Mouse (Mus musculus): Measurements from ENCODE around the gene Arl13b. TPM values are rescaled to one million over a fixed set of nuclear protein-coding genes. Genes with fewer than 3 reads are reported as not detected.

Arl13b gene
- polyA plus RNA-seq, 1 experiment, result 6.0 TPM

DNA sequence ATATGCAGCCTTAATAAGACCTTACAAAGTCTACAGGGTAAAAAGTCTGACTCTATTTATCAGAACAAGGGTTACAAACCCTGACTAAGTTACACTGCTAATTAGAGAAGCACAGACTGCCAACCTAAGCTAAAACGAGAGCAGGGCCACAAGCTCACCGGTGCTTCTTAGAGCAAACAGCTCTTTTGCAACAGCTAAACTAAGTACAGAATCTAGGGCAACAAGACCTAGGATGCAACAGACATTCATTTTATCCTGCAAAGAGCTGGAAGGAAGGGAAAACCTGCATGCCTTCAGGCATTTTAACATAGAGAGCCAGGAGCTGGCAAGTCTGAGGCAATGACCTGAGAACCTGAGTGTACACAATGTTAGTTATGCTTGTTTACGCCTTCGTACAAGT, 93.8 kb downstream of the Arl13b start:
- WGBS, result 81% methylated on average over 4 of the region's 4 CpGs
- no peaks in the 10 kb centered on the region for H3K4me1 ChIP-seq (ENCODE audit: control insufficient read depth, insufficient read depth, low read length)
- H3K4me3 ChIP-seq (replicated peaks; ENCODE audit: extremely low read depth, low read depth, low read length), result no peak overlapping the region
- TF ChIP-seq CTCF (IDR thresholded peaks at IDR 0.05; ENCODE audit: insufficient read depth, low read length) (no peak), POLR2A (IDR thresholded peaks at IDR 0.05; ENCODE audit: borderline replicate concordance, extremely low read depth, low read depth, low read length) (no peak)
- no peak for DNase-seq

GRCm38 (mm10) chr16:62745875-62746274, 101.0 kb downstream of the Arl13b start:
- H3K4me3 ChIP-seq (replicated peaks; ENCODE audit: extremely low read depth, low read depth, low read length), result no peak overlapping the region
- H3K4me1 ChIP-seq (ENCODE audit: control insufficient read depth, insufficient read depth, low read length), result no peaks in the 10 kb centered on the region
- WGBS, result 65% methylated on average over 2 of the region's 2 CpGs
- TF ChIP-seq CTCF (IDR thresholded peaks at IDR 0.05; ENCODE audit: insufficient read depth, low read length) (no peak), POLR2A (IDR thresholded peaks at IDR 0.05; ENCODE audit: borderline replicate concordance, extremely low read depth, low read depth, low read length) (no peak)
- DNase-seq, result no peak

Other genes starting within 250 kb of the Arl13b start
- gene Nsun3, start 60.2 kb downstream of the Arl13b start, polyA plus RNA-seq (2012; rRNA removed), result 3.7 and 4.6 TPM in 2 replicates
- 0.71 and 1.2 TPM in 2 replicates for gene Stx19, start 32.4 kb downstream of the Arl13b start, polyA plus RNA-seq (2012; rRNA removed)
- 15.6 and 20.0 TPM in 2 replicates for gene Pros1, start 7.3 kb upstream of the Arl13b start, polyA plus RNA-seq (2012; rRNA removed)

All from lung, adult 2 months (tissue).